Mouse (Mus musculus) Patski (cell line): Measurements from ENCODE around the gene Ptprn2. TPM values are rescaled to one million over a fixed set of nuclear protein-coding genes. Genes with fewer than 3 reads are reported as not detected.

Experiments used
- ATAC-seq: fragments of 100-300 bp; one replicate; pipeline ENCODE4 v1.8.0; 2021
- CTCF ChIA-PET: fragments of 350-600 bp; sonication (Branson Sonifier 250); formaldehyde crosslinking; loops from one replicate; lab custom pipeline; 2022; ENCODE audit warnings: inconsistent platforms; lab: Charles Lee
- POLR2A ChIA-PET: fragments of 350-600 bp; sonication (Branson Sonifier 250); formaldehyde crosslinking; loops from one replicate; lab custom pipeline; 2022; ENCODE audit warnings: antibody characterized with exemption, inconsistent platforms; lab: Charles Lee
- DNase-seq: peaks from one replicate; pipeline ENCODE4 v3.0.0-alpha.2; 2011; ENCODE audit warnings: low read depth, low spot score
- H3K27me3 ChIP-seq: fragments of 371-371 bp; one replicate; pipeline ENCODE4 v1.5.1; 2021
- CTCF ChIP-seq: fragments of 100-300 bp; IDR thresholded peaks from one replicate; pipeline ENCODE4 v1.5.1; 2021
- in situ Hi-C: fragments of 300-500 bp; cut with MboI; formaldehyde crosslinking; loops from 3 replicates; pipeline ENCODE4 v1.11.1; 2018; ENCODE audit warnings: low pct_unique_long_range_greater_than_20kb, mixed read lengths
- polyA plus RNA-seq: library from polyadenylated mRNA; unstranded; gene quantifications from one replicate; pipeline ENCODE4 v1.2.3, GENCODE M21; 2021

Ptprn2 gene
- polyA plus RNA-seq, 1 experiment from 2014 or later: not detected

- H3K27me3 ChIP-seq: no peaks in the 10 kb centered on the region
- CTCF ChIA-PET: no interaction called here
- DNase-seq (no peak), ATAC-seq (no peak)
- POLR2A ChIA-PET: no interaction called here
- in situ Hi-C loops: no loop called here
- TF ChIP-seq CTCF: no peak
Observed at GRCm38 (mm10) chr12:116778095-116779090, 292.9 kb downstream of the Ptprn2 start.

- TF ChIP-seq CTCF: no peak
- ChIA-PET POLR2A (no interaction called here), CTCF (no interaction called here)
- no peak for ATAC-seq
- in situ Hi-C loops: no loop called here
- no peak for DNase-seq
- H3K27me3 ChIP-seq: no peaks in the 10 kb centered on the region
Observed at GRCm38 (mm10) chr12:116780419-116780818, 294.9 kb downstream of the Ptprn2 start.

- ChIA-PET CTCF (no interaction called here), POLR2A (no interaction called here)
- H3K27me3 ChIP-seq: no peaks in the 10 kb centered on the region
- in situ Hi-C loops: no loop called here
- TF ChIP-seq CTCF: no peak
- DNase-seq: no peak
- no peak for ATAC-seq
Observed at GRCm38 (mm10) chr12:116785731-116786130, 300.2 kb downstream of the Ptprn2 start.

- no peak for TF ChIP-seq CTCF
- no peak for DNase-seq
- in situ Hi-C loops: no loop called here
- CTCF ChIA-PET: no interaction called here
- H3K27me3 ChIP-seq: no peaks in the 10 kb centered on the region
- ATAC-seq: no peak
- POLR2A ChIA-PET: interaction anchor here (0.6 kb wide), 1 partner anchor 20 kb away, joined by 4 read pairs; no protein-coding TSS in a partner anchor
Observed at GRCm38 (mm10) chr12:116788346-116788745, 302.8 kb downstream of the Ptprn2 start.

- POLR2A ChIA-PET: no interaction called here
- in situ Hi-C loops: no loop called here
Observed at GRCm38 (mm10) chr12:116803331-116803730, 317.8 kb downstream of the Ptprn2 start.

GRCm38 (mm10) chr12:116804712-116805111 is 319.2 kb downstream of the Ptprn2 start:
- DNase-seq (no peak), ATAC-seq (no peak)
- no peaks in the 10 kb centered on the region for H3K27me3 ChIP-seq
- TF ChIP-seq CTCF: no peak
- in situ Hi-C loops: no loop called here
- ChIA-PET POLR2A (no interaction called here), CTCF (no interaction called here)

More at GRCm38 (mm10) chr12:116803331-116803730, 317.8 kb downstream of the Ptprn2 start:
- CTCF ChIA-PET: no interaction called here
- no peak for TF ChIP-seq CTCF
- DNase-seq (no peak), ATAC-seq (no peak)
- H3K27me3 ChIP-seq: no peaks in the 10 kb centered on the region

GRCm38 (mm10) chr12:116805129-116805809 is 319.7 kb downstream of the Ptprn2 start:
- in situ Hi-C loops: no loop called here
- DNase-seq (no peak), ATAC-seq (no peak)
- no peak for TF ChIP-seq CTCF
- ChIA-PET CTCF (no interaction called here), POLR2A (no interaction called here)
- no peaks in the 10 kb centered on the region for H3K27me3 ChIP-seq

- POLR2A ChIA-PET: no interaction called here
- ATAC-seq (no peak), DNase-seq (no peak)
- in situ Hi-C loops: no loop called here
- TF ChIP-seq CTCF: no peak
- H3K27me3 ChIP-seq: no peaks in the 10 kb centered on the region
- CTCF ChIA-PET: no interaction called here
Observed at GRCm38 (mm10) chr12:116806089-116806488, 320.6 kb downstream of the Ptprn2 start.

- H3K27me3 ChIP-seq: no peaks in the 10 kb centered on the region
- POLR2A ChIA-PET: no interaction called here
- in situ Hi-C loops: no loop called here
- TF ChIP-seq CTCF: no peak
- ATAC-seq (no peak), DNase-seq (no peak)
- CTCF ChIA-PET: no interaction called here
Observed at GRCm38 (mm10) chr12:116813012-116813411, 327.5 kb downstream of the Ptprn2 start.

GRCm38 (mm10) chr12:116819836-116820235 is 334.3 kb downstream of the Ptprn2 start:
- in situ Hi-C loops: no loop called here
- no peak for ATAC-seq

GRCm38 (mm10) chr12:116823341-116823740 is 337.8 kb downstream of the Ptprn2 start:
- POLR2A ChIA-PET: no interaction called here
- TF ChIP-seq CTCF: no peak
- H3K27me3 ChIP-seq: no peaks in the 10 kb centered on the region
- CTCF ChIA-PET: no interaction called here
- in situ Hi-C loops: no loop called here
- no peak for ATAC-seq
- DNase-seq: no peak

More at GRCm38 (mm10) chr12:116819836-116820235, 334.3 kb downstream of the Ptprn2 start:
- no peaks in the 10 kb centered on the region for H3K27me3 ChIP-seq
- no peak for TF ChIP-seq CTCF
- no peak for DNase-seq
- ChIA-PET POLR2A (no interaction called here), CTCF (no interaction called here)
